Mouse (Mus musculus) forebrain, embryonic 16.5 days (tissue): ENCODE measurements around the gene Rer1. TPM values are rescaled to one million over a fixed set of nuclear protein-coding genes. Genes with fewer than 3 reads are reported as not detected.

ENCODE experiments used
- ATAC-seq: fragments of 200-750 bp; cut with Nextera tagmentation; 2 replicates; pipeline ENCODE4 v1.8.0; 2017; ENCODE audit warnings: mild to moderate bottlenecking, moderate library complexity
- H3K27ac ChIP-seq: fragments of 300-500 bp; sonication (generic); 2 replicates; pipeline ENCODE4 v1.5.1; 2014; ENCODE audit warnings: low read length, control low read depth
- H3K27me3 ChIP-seq: fragments of 300-500 bp; sonication (generic); replicated peaks from 2 replicates; pipeline ENCODE4 v1.6.1; 2014; ENCODE audit warnings: low read length; ENCODE audit not compliant: control insufficient read depth, insufficient read depth
- H3K36me3 ChIP-seq: fragments of 300-500 bp; sonication (generic); 2 replicates; pipeline ENCODE4 v1.6.1; 2014; ENCODE audit not compliant: control insufficient read depth, insufficient read depth
- H3K4me1 ChIP-seq: fragments of 300-500 bp; sonication (generic); replicated peaks from 2 replicates; pipeline ENCODE4 v1.6.1; 2014; ENCODE audit warnings: low read length; ENCODE audit not compliant: control insufficient read depth, insufficient read depth
- H3K4me2 ChIP-seq: fragments of 300-500 bp; sonication (generic); 2 replicates; pipeline ENCODE4 v1.6.1; 2014; ENCODE audit warnings: mild to moderate bottlenecking, low read length, control low read depth
- H3K4me3 ChIP-seq: fragments of 300-500 bp; sonication (generic); replicated peaks from 2 replicates; pipeline ENCODE4 v1.5.1; 2014; ENCODE audit warnings: mild to moderate bottlenecking, low read length, control low read depth
- H3K9ac ChIP-seq: fragments of 300-500 bp; sonication (generic); replicated peaks from 2 replicates; pipeline ENCODE4 v1.6.1; 2014; ENCODE audit warnings: low read depth, low read length, control low read depth
- H3K9me3 ChIP-seq: fragments of 300-500 bp; sonication (generic); 2 replicates; pipeline ENCODE4 v1.6.1; 2016; ENCODE audit warnings: low read length; ENCODE audit not compliant: control insufficient read depth
- WGBS: fragments of 180-500 bp; shearing (Covaris S2); extraction: QIAGEN DNeasy Blood & Tissue Kit; methylation state at CpG from one replicate; pipeline ENCODE4 v1.1.7; 2014; 5-methylcytosine and 5-hydroxymethylcytosine counted together
- polyA plus RNA-seq: library from polyadenylated mRNA; unstranded; fragments of >200 nt; fragmentation: Nextera tagmentation; extraction: Ambion mirVana; gene quantifications from 2 replicates; pipeline ENCODE4 v1.2.1, GENCODE M21; 2015

Gene Rer1
- polyA plus RNA-seq, 1 experiment from 2014 or later, result 125 TPM

DNA sequence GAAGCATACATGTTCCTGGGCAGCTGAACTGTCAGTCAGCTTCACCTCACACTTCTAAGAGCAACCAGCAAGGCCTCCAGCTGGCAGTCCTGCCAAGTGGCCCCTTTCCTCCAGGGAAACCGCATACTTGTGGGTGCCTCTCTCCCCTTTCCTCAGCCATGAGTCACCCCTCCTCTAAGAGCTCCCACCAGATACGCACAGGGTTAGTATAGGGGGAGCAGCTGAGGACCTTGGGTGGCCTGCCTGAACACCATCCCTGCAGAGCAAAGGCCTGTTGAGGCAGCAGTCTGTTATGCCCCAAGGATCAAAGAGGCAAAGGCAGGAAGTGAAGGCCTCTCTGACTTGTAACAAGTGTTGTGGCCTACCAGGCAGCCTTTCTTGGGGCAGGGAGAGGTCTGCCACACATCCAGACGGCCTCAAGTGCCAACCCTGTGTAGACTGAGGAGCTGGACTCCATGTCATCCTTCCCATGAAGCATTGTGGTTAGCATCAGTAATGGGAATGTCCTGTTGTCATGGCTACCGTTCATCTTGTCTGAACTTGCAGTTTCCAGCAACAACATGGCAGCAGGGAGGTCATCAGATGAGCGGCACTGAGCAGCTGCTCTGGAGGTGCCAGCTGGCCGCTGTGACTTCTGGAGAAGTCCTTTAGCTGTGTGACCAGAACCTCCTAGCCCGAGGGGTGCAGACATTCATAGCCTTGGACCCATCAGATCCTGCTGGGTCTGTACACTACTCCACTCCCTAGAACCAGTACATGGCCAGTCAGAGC is 40.6 kb upstream of the Rer1 start:
- no peaks in the 10 kb centered on the region for H3K36me3 ChIP-seq
- WGBS, result 74% methylated on average over 7 of the region's 7 CpGs

DNA sequence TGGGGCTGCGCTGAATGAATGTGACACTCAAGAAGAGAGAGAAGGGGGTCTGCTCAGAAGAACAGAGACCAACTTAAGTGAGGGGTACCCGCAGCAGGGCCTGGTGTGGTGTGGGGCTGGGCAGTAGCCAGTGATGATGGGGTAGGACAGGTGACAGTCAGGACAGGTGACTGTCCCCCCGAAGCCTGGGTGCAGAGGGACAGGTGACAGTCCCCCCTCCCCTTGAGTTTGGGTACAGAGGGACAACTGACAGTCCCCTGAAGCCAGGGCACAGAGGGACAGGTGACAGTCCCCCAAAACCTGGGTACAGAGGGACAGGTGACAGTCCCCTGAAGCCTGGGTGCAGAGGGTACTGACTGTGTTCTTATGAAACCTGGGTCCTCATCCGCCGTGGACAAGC is 40.0 kb upstream of the Rer1 start:
- no peak for ATAC-seq
- H3K36me3 ChIP-seq, result no peaks in the 10 kb centered on the region
- no peaks in the 10 kb centered on the region for H3K9me3 ChIP-seq
- H3K4me2 ChIP-seq, result no peak overlapping the region
- 90% methylated on average over 5 of the region's 5 CpGs for WGBS
- no peak overlapping the region for H3K27ac ChIP-seq
- H3K9ac ChIP-seq, result no peak overlapping the region
- no peak overlapping the region for H3K4me3 ChIP-seq
- no peaks in the 10 kb centered on the region for H3K27me3 ChIP-seq
- H3K4me1 ChIP-seq, result peaks cover 34% of the 10 kb centered on the region

More for the DNA sequence above, 40.6 kb upstream of the Rer1 start:
- no peak overlapping the region for H3K4me3 ChIP-seq
- no peaks in the 10 kb centered on the region for H3K27me3 ChIP-seq
- no peak overlapping the region for H3K4me2 ChIP-seq
- no peak overlapping the region for H3K9ac ChIP-seq
- H3K27ac ChIP-seq, result no peak overlapping the region
- H3K4me1 ChIP-seq, result peaks cover 34% of the 10 kb centered on the region
- H3K9me3 ChIP-seq, result no peaks in the 10 kb centered on the region
- ATAC-seq, result no peak

DNA sequence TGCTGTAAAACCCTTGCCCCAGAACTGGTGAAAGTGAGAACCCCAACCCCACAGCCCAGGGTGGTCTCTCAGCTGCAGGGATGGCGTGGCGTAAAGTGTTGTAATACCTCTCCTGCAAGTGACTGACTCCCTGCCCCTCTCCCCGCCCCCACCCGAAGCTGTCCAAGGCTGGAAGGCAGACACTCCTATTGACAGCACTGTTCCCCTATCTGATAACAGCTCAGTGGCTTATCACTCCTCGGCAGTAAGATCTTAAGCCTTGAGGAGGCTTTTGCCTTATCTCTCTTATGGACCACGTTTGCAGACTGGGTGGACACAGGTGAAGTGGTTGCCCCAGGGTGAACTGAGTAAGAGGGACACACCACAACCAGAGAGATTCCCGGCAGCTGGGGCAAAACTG is 39.1 kb upstream of the Rer1 start:
- no peak overlapping the region for H3K4me3 ChIP-seq
- no peaks in the 10 kb centered on the region for H3K9me3 ChIP-seq
- H3K9ac ChIP-seq, result no peak overlapping the region
- H3K27me3 ChIP-seq, result no peaks in the 10 kb centered on the region
- H3K4me2 ChIP-seq, result no peak overlapping the region
- 69% methylated on average over 7 of the region's 7 CpGs for WGBS
- H3K36me3 ChIP-seq, result no peaks in the 10 kb centered on the region
- ATAC-seq, result no peak
- H3K27ac ChIP-seq, result no peak overlapping the region
- H3K4me1 ChIP-seq, result peaks cover 30% of the 10 kb centered on the region

DNA sequence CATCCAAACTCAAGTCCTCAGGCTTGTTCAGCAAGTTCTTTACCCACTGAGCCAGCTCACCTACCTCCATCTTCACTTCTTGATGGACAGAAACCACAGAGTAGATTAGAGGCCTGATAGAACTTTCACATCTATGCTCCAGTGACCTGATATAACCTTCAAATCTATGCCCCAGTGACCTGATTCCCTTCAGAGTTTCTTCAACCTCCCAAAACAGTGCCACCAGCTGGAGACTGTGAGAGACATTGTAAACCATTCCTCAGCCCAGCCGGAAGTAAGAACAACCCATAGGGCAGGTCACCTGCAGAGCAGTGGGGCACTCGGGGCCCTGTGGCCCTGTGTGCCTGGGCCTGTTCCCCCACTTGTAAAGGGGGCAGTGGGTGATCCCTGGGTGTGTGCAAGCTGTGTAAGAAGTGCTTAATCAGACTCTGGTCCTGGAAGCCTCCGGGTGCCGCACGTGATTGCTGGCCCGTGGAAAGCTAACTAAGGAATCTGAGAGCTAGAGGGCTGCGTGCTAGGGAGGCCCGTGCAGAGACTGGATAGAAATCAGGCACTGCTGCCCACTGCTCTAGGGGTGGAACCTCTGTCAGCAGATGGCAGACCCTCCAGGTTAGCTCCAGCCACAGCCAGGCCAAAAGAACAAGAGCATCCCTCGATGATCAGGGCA is 37.8 kb upstream of the Rer1 start:
- H3K27ac ChIP-seq, result no peak overlapping the region
- WGBS, result 83% methylated on average over 9 of the region's 9 CpGs

DNA sequence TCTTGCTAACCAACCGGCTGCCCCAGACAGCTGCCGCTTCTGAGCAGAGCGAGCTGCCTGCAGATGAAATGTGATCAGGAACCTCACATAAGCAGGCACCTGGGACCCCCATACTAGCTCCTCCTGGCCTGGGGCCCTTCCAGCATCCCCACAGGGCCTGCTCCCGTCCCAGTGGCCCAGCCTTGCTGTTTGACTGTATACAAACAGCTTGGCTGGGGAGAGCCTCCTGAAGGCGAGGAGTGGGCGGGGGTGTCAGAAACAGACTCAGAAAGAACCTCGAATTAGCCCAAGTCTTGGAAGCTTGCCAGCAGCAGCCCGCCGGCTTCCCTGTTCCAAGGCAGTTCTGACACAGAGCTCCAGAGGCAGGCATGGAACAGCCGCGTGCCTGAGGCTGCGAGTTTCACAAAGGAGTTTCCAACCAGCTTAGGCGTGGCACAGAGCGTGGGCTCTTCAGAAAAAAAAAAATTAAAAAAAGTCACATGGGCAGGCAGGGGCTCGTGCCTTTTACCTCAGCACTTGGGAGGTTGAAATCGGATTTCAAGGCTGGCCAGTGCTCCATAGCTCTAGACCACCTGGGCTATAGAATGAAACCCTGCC is 36.4 kb upstream of the Rer1 start:
- Histone ChIP-seq H3K9me3 (no peaks in the 10 kb centered on the region), H3K9ac (peak overlapping the region; percentile 15; the same call in 1 of the 2 replicates), H3K36me3 (no peaks in the 10 kb centered on the region), H3K4me2 (peak overlapping the region; percentile 26), H3K27ac (peak overlapping the region; percentile 87), H3K4me1 (peaks cover 25% of the 10 kb centered on the region), H3K27me3 (no peaks in the 10 kb centered on the region), H3K4me3 (no peak overlapping the region)
- ATAC-seq, result peak; percentile 91
- WGBS, result 4% methylated on average over 16 of the region's 16 CpGs

More for the DNA sequence above, 37.8 kb upstream of the Rer1 start:
- Histone ChIP-seq H3K9me3 (no peaks in the 10 kb centered on the region), H3K36me3 (no peaks in the 10 kb centered on the region), H3K4me3 (no peak overlapping the region), H3K9ac (no peak overlapping the region), H3K4me2 (no peak overlapping the region), H3K4me1 (peaks cover 17% of the 10 kb centered on the region), H3K27me3 (no peaks in the 10 kb centered on the region)
- ATAC-seq, result no peak

DNA sequence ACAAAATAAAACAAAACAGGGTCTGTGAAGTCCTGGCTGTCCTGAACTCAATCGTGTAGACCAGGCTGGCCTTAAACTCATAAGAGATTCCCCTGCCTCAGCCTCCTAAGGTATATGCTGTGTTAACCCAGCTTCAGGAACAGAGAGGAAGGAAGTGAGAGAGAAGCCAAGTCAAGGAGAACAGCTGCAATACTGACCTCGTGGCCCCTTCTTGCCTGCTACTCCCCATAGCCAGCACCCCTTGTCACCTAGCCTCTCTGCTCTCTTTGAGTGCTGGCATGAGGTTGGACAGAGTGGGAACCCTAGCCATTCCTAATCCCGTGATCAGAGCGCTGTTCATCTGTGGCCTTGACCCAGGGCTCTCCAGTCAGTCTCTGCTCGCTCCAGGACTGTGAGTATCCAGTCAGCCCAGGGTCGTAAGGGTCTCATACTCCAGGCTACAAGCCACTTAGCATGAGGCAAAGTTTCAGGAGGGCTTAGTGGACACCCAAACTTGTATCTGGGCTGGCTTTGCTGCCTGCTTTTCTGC is 35.8 kb upstream of the Rer1 start:
- Histone ChIP-seq H3K27me3 (no peaks in the 10 kb centered on the region), H3K36me3 (no peaks in the 10 kb centered on the region), H3K9me3 (no peaks in the 10 kb centered on the region), H3K4me3 (no peak overlapping the region), H3K9ac (peak overlapping the region; percentile 15; the same call in 1 of the 2 replicates), H3K4me1 (peaks cover 25% of the 10 kb centered on the region), H3K4me2 (0 out of 2 replicates have a peak overlapping the region, but pooled peaks have one; percentile 13), H3K27ac (peak overlapping the region; percentile 87)
- whole genome bisulfite sequencing, result 71% methylated on average over 6 of the region's 6 CpGs
- peak; percentile 32 for ATAC-seq

DNA sequence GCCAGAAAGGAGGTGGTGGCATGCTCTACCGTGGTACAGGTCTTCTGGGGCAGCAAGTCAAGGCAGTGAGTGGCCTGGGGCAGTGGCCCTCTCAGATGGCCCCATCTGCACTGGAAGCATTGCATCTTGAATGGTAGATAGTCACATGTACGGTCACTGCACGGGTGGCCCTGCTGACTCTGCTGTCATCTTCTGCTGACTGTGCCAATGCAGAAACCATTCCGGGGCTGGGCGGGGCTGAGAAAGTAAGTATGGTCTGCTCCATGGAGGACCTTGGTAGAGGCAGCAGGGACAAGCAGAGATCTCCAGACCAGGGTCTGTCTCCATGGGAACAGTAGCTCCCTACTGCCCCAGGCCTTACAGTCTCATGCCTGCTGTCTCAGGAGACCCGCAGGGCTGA is 35.0 kb upstream of the Rer1 start:
- no peak overlapping the region for H3K4me3 ChIP-seq
- H3K27me3 ChIP-seq, result no peaks in the 10 kb centered on the region
- H3K9ac ChIP-seq, result no peak overlapping the region
- H3K4me1 ChIP-seq, result peaks cover 24% of the 10 kb centered on the region
- H3K36me3 ChIP-seq, result no peaks in the 10 kb centered on the region
- no peak overlapping the region for H3K4me2 ChIP-seq
- H3K27ac ChIP-seq, result no peak overlapping the region
- H3K9me3 ChIP-seq, result no peaks in the 10 kb centered on the region
- 89% methylated on average over 6 of the region's 6 CpGs for WGBS
- ATAC-seq, result no peak

DNA sequence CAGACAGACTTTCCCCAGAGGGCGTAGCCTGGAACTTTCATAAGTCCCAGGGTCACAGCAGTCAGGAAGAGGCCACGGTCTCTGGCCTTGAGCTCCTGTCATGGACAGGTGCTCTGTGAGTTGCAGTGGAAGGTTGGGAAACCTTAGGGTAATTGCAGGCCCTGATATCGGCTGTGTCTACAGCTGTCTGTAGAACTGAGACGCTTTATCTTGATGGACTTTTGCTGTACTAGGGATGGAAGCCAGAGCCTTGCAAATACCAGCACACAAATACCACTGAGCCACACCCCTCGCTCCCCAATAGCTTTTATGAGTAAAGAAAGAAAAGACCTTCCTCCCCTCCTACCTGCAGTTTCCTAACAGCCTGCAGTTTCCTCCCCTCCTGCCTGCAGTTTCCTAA is 34.4 kb upstream of the Rer1 start:
- Histone ChIP-seq H3K4me3 (no peak overlapping the region), H3K4me1 (peaks cover 25% of the 10 kb centered on the region), H3K4me2 (no peak overlapping the region), H3K9me3 (no peaks in the 10 kb centered on the region), H3K27ac (no peak overlapping the region), H3K9ac (no peak overlapping the region), H3K36me3 (no peaks in the 10 kb centered on the region), H3K27me3 (no peaks in the 10 kb centered on the region)
- no peak for ATAC-seq
- WGBS, result 87% methylated on average over 5 of the region's 5 CpGs

DNA sequence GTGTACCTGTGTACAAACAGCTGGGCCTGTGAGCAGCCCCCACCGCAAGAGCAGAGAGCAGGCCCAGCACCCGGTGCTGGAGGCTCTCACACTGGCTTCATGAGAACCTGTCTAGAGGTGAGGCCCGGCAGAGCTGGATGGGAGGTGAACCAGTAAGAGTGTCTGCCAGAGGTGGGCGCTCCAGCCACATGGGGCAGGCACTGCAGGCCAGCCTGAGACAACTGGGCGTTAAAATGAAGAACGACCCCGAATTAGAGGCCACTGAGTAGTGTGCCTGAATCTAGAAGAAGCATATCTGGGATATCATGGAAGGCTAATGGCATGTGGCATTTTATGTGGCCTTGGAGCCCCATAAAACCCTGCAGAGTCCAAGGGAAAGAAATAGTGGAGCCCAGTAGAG is 33.9 kb upstream of the Rer1 start:
- H3K27ac ChIP-seq, result no peak overlapping the region
- no peak overlapping the region for H3K9ac ChIP-seq
- H3K36me3 ChIP-seq, result no peaks in the 10 kb centered on the region
- no peaks in the 10 kb centered on the region for H3K9me3 ChIP-seq
- WGBS, result 85% methylated on average over 7 of the region's 7 CpGs
- H3K4me2 ChIP-seq, result no peak overlapping the region
- no peak overlapping the region for H3K4me3 ChIP-seq
- no peaks in the 10 kb centered on the region for H3K27me3 ChIP-seq
- ATAC-seq, result no peak
- H3K4me1 ChIP-seq, result peaks cover 25% of the 10 kb centered on the region
